Mouse (Mus musculus) myocyte (in vitro differentiated cells): ENCODE measurements around the gene Rpl13a.

ENCODE experiments used
- CEBPB ChIP-seq: IDR thresholded peaks from 2 replicates; pipeline ENCODE4 v1.6.1; 2011; ENCODE audit warnings: mild to moderate bottlenecking, moderate library complexity; ENCODE audit not compliant: poor library complexity, insufficient read depth, severe bottlenecking
- MAX ChIP-seq: IDR thresholded peaks from one replicate; pipeline ENCODE4 v1.6.1; 2011; ENCODE audit warnings: low read depth, mild to moderate bottlenecking, control low read depth
- POLR2A ChIP-seq: IDR thresholded peaks from one replicate; pipeline ENCODE4 v1.6.1; 2011; ENCODE audit warnings: low read depth, mild to moderate bottlenecking, control low read depth, moderate library complexity; ENCODE audit not compliant: insufficient read length
- POLR2AphosphoS2 ChIP-seq: IDR thresholded peaks from one replicate; pipeline ENCODE4 v1.6.1; 2011; ENCODE audit warnings: low read depth, control low read depth; ENCODE audit not compliant: insufficient read length
- TCF12 ChIP-seq: IDR thresholded peaks from one replicate; pipeline ENCODE4 v1.6.1; 2011; ENCODE audit warnings: mild to moderate bottlenecking, control low read depth; ENCODE audit not compliant: poor library complexity, insufficient read depth, severe bottlenecking
- USF1 ChIP-seq: IDR thresholded peaks from one replicate; pipeline ENCODE4 v1.6.1; 2011; ENCODE audit warnings: low read depth, mild to moderate bottlenecking, control low read depth, moderate library complexity

DNA sequence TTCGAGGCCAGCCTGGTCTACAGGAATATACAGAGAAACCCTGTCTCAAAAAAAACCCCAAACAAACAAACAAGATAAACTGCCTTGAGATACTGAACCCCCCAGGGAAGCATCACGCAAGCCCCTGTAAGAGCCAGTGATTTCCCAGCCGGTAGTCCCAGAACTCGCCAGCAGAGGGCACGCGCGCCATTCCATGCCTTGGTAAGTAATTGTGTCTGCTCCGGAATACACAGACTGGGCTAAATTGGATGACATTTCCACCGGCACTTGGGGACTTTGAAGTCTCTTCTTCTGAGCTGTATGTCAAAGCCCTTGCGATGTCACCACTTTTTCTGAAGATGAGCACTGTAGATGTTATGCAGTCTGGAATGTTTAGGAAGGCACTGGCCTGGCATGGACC lies 48.7 kb downstream of the Rpl13a start:
- TF ChIP-seq POLR2AphosphoS2 (peak; percentile 88), POLR2A (no peak), MAX (no peak), CEBPB (peak; percentile 85), USF1 (no peak), TCF12 (no peak)
